Mouse (Mus musculus): ENCODE measurements around the gene Jmjd8.

Gene Jmjd8

GRCm38 (mm10) chr17:25808789-25809605 is 19.7 kb upstream of the Jmjd8 start, which contains the start of gene Fbxl16:
Fbxl16 (plus strand) TSS chr17:25809085.
- DNase-seq (ENCODE audit: low read depth, low spot score): no peak

GRCm38 (mm10) chr17:25809606-25810340 is 18.9 kb upstream of the Jmjd8 start:
- no peak for DNase-seq (ENCODE audit: low read depth, low spot score)

GRCm38 (mm10) chr17:25810890-25811289 is 17.8 kb upstream of the Jmjd8 start:
- DNase-seq (ENCODE audit: low read depth, low spot score): no peak

GRCm38 (mm10) chr17:25813471-25813870 is 15.2 kb upstream of the Jmjd8 start:
- no peak for DNase-seq (ENCODE audit: low read depth, low spot score)

- no peak for DNase-seq (ENCODE audit: low read depth, low spot score)
Observed at GRCm38 (mm10) chr17:25817662-25818061, 11.0 kb upstream of the Jmjd8 start.

- no peak for DNase-seq (ENCODE audit: low read depth, low spot score)
Observed at GRCm38 (mm10) chr17:25818851-25819780, 9.6 kb upstream of the Jmjd8 start.

GRCm38 (mm10) chr17:25823452-25823851 is 5.2 kb upstream of the Jmjd8 start, which contains the start of gene Wdr24:
Wdr24 (plus strand) TSS chr17:25823627.
- DNase-seq (ENCODE audit: low read depth, low spot score): no peak

- no peak for DNase-seq (ENCODE audit: low read depth, low spot score)
Observed at GRCm38 (mm10) chr17:25824362-25825142, 4.1 kb upstream of the Jmjd8 start.

- no peak for DNase-seq (ENCODE audit: low read depth, low spot score)
Observed at GRCm38 (mm10) chr17:25825311-25825710, 3.4 kb upstream of the Jmjd8 start.

- DNase-seq (ENCODE audit: low read depth, low spot score): no peak
Observed at GRCm38 (mm10) chr17:25825984-25826570, 2.6 kb upstream of the Jmjd8 start.

GRCm38 (mm10) chr17:25827011-25827410 is 1.7 kb upstream of the Jmjd8 start:
- DNase-seq (ENCODE audit: low read depth, low spot score): no peak

- no peak for DNase-seq (ENCODE audit: low read depth, low spot score)
Observed at GRCm38 (mm10) chr17:25827546-25828222, 983 bp upstream of the Jmjd8 start.

- no peak for DNase-seq (ENCODE audit: low read depth, low spot score)
Observed at GRCm38 (mm10) chr17:25828223-25828594, 458 bp upstream of the Jmjd8 start.

- no peak for DNase-seq (ENCODE audit: low read depth, low spot score)
Observed at GRCm38 (mm10) chr17:25829558-25830017, 921 bp downstream of the Jmjd8 start.

- DNase-seq (ENCODE audit: low read depth, low spot score): no peak
Observed at GRCm38 (mm10) chr17:25830200-25830753, 1.6 kb downstream of the Jmjd8 start.

- no peak for DNase-seq (ENCODE audit: low read depth, low spot score)
Observed at GRCm38 (mm10) chr17:25830806-25831431, 2.3 kb downstream of the Jmjd8 start.

GRCm38 (mm10) chr17:25831451-25832281 is 3.0 kb downstream of the Jmjd8 start:
- DNase-seq (ENCODE audit: low read depth, low spot score): no peak
